Comparison of ENCODE assay signal across 4 mouse cellular contexts in the genomic region with DNA sequence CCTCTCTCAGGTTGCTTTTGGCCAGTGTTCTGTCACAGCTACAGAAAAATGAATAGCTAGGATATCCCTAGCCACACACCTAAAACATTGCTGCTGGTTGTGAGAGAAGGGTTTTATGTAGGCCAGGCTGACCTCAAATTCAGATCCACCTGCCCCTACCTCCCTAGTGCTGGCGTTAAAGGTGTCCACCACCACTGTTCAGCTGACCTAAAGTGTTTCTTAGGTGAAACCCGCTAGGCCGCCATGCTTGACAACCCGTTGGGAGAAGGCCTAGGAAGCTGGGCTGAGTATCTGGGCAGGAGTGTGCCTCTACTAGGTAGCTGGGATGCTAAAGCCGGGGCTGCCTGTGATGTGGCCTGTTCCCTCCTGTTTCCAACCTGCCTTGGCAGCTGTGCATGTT.
"Had no signal": no experiment of that assay in that cellular context is flagged by ENCODE, and none has a peak within 500 bp of the region (broad histone marks: within the 10 kb centered on the region; RNA-seq: fewer than 3 reads in every experiment).

No protein-coding gene starts in this region.

- H3K4me2 ChIP-seq: limb, embryonic 12.5 days; midbrain, embryonic 13.5 days had no signal

- H3K9me3 ChIP-seq: limb, embryonic 12.5 days; midbrain, embryonic 13.5 days had no signal

- H3K4me3 ChIP-seq: layer of hippocampus, adult 2 months; limb, embryonic 12.5 days; midbrain, embryonic 13.5 days had no signal

- H3K27me3 ChIP-seq: limb, embryonic 12.5 days; midbrain, embryonic 13.5 days had no signal

- H3K9ac ChIP-seq: limb, embryonic 12.5 days; midbrain, embryonic 13.5 days had no signal

- H3K27ac ChIP-seq: kidney, postnatal 0 days; layer of hippocampus, adult 2 months; limb, embryonic 12.5 days; midbrain, embryonic 13.5 days had no signal
